Mouse (Mus musculus) hindbrain, embryonic 16.5 days (tissue): Measurements from ENCODE around the gene Glrx5. TPM values are rescaled to one million over a fixed set of nuclear protein-coding genes. Genes with fewer than 3 reads are reported as not detected.

Experiments used
- ATAC-seq: fragments of 200-750 bp; cut with Nextera tagmentation; 2 replicates; pipeline ENCODE4 v1.8.0; 2017; ENCODE audit warnings: moderate TSS enrichment, moderate library complexity
- H3K27ac ChIP-seq: fragments of 300-500 bp; sonication (generic); 2 replicates; pipeline ENCODE4 v1.5.1; 2014; ENCODE audit warnings: low read depth, mild to moderate bottlenecking, control low read depth, low read length, moderate library complexity
- H3K27me3 ChIP-seq: fragments of 300-500 bp; sonication (generic); replicated peaks from 2 replicates; pipeline ENCODE4 v1.6.1; 2014; ENCODE audit warnings: low read length; ENCODE audit not compliant: control insufficient read depth, insufficient read depth
- H3K36me3 ChIP-seq: fragments of 300-500 bp; sonication (generic); 2 replicates; pipeline ENCODE4 v1.6.1; 2014; ENCODE audit warnings: mild to moderate bottlenecking, low read length, moderate library complexity, mixed read lengths; ENCODE audit not compliant: control insufficient read depth, insufficient read depth
- H3K4me1 ChIP-seq: fragments of 300-500 bp; sonication (generic); 2 replicates; pipeline ENCODE4 v1.6.1; 2014; ENCODE audit warnings: low read depth, low read length; ENCODE audit not compliant: control insufficient read depth, insufficient read depth
- H3K4me2 ChIP-seq: fragments of 300-500 bp; sonication (generic); 2 replicates; pipeline ENCODE4 v1.6.1; 2014; ENCODE audit warnings: mild to moderate bottlenecking, low read length, control low read depth, moderate library complexity
- H3K4me3 ChIP-seq: fragments of 300-500 bp; sonication (generic); 2 replicates; pipeline ENCODE4 v1.5.1; 2014; ENCODE audit warnings: mild to moderate bottlenecking, low read length, control low read depth, moderate library complexity
- H3K9ac ChIP-seq: fragments of 300-500 bp; sonication (generic); 2 replicates; pipeline ENCODE4 v1.6.1; 2014; ENCODE audit warnings: low read depth, mild to moderate bottlenecking, control low read depth, low read length, moderate library complexity
- H3K9me3 ChIP-seq: fragments of 300-500 bp; sonication (generic); 2 replicates; pipeline ENCODE4 v1.6.1; 2014; ENCODE audit warnings: mild to moderate bottlenecking, low read length, moderate library complexity; ENCODE audit not compliant: control insufficient read depth
- WGBS: fragments of 180-500 bp; shearing (Covaris S2); extraction: QIAGEN DNeasy Blood & Tissue Kit; methylation state at CpG from one replicate; pipeline ENCODE4 v1.1.7; 2014; 5-methylcytosine and 5-hydroxymethylcytosine counted together
- polyA plus RNA-seq: library from polyadenylated mRNA; unstranded; fragments of >200 nt; fragmentation: Nextera tagmentation; extraction: Ambion mirVana; gene quantifications from 2 replicates; pipeline ENCODE4 v1.2.1, GENCODE M21; 2015

Gene Glrx5
- polyA plus RNA-seq, 1 experiment from 2014 or later: 179 TPM

DNA sequence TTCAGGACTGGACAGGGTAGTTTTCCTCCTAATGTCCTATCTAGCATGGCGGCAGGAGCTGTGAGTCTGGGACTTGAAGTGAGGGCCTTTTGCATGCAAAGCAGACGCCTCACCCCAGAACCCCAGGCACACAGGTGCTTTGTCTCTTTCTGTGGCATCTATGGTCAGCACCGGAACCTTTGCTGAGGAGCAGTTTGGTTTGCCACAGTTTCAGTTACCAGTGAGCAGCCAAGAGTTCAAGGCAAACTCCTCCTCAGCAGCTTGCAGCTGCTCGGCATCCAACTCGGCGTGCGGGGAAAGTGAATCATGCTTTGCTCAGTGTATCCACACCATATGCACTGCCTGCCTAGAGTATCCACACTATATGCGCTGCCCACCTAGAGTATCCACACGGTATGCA, 9.7 kb upstream of the Glrx5 start:
- ATAC-seq: no peak
- H3K27ac ChIP-seq: no peak overlapping the region
- H3K4me2 ChIP-seq: no peak overlapping the region
- H3K4me3 ChIP-seq: no peak overlapping the region
- no peaks in the 10 kb centered on the region; the same call in 1 of the 2 replicates for H3K4me1 ChIP-seq
- H3K36me3 ChIP-seq: no peaks in the 10 kb centered on the region
- peaks cover 13% of the 10 kb centered on the region for H3K9me3 ChIP-seq
- H3K9ac ChIP-seq: no peak overlapping the region
- no peaks in the 10 kb centered on the region for H3K27me3 ChIP-seq
- 96% methylated on average over 9 of the region's 9 CpGs for WGBS

GRCm38 (mm10) chr12:105025271-105025946, 7.1 kb upstream of the Glrx5 start:
- Histone ChIP-seq H3K27ac (no peak overlapping the region), H3K4me1 (peaks cover 3% of the 10 kb centered on the region), H3K36me3 (0 out of 2 replicates have a peak, but pooled peaks cover 2% of the 10 kb centered on the region), H3K9ac (no peak overlapping the region), H3K9me3 (peaks cover 13% of the 10 kb centered on the region), H3K4me2 (no peak overlapping the region), H3K27me3 (no peaks in the 10 kb centered on the region), H3K4me3 (no peak overlapping the region)
- 51% methylated on average over 8 of the region's 8 CpGs for WGBS
- no peak for ATAC-seq

GRCm38 (mm10) chr12:105025947-105026586, 6.4 kb upstream of the Glrx5 start:
- 50% methylated on average over 10 of the region's 10 CpGs for WGBS
- ATAC-seq: no peak

GRCm38 (mm10) chr12:105027323-105027991, 5.0 kb upstream of the Glrx5 start:
- WGBS: 35% methylated on average over 15 of the region's 15 CpGs
- Histone ChIP-seq H3K4me2 (no peak overlapping the region), H3K27me3 (no peaks in the 10 kb centered on the region), H3K4me1 (peaks cover 13% of the 10 kb centered on the region), H3K27ac (no peak overlapping the region), H3K9ac (no peak overlapping the region), H3K4me3 (no peak overlapping the region), H3K9me3 (peaks cover 13% of the 10 kb centered on the region), H3K36me3 (0 out of 2 replicates have a peak, but pooled peaks cover 2% of the 10 kb centered on the region)
- ATAC-seq: no peak

More at GRCm38 (mm10) chr12:105025947-105026586, 6.4 kb upstream of the Glrx5 start:
- H3K36me3 ChIP-seq: 0 out of 2 replicates have a peak, but pooled peaks cover 2% of the 10 kb centered on the region
- H3K9me3 ChIP-seq: peaks cover 13% of the 10 kb centered on the region
- no peak overlapping the region for H3K27ac ChIP-seq
- H3K4me2 ChIP-seq: no peak overlapping the region
- H3K4me3 ChIP-seq: no peak overlapping the region
- no peak overlapping the region for H3K9ac ChIP-seq
- H3K27me3 ChIP-seq: no peaks in the 10 kb centered on the region
- peaks cover 10% of the 10 kb centered on the region for H3K4me1 ChIP-seq

- H3K27me3 ChIP-seq: no peaks in the 10 kb centered on the region
- no peak overlapping the region for H3K4me3 ChIP-seq
- ATAC-seq: no peak
- peaks cover 31% of the 10 kb centered on the region for H3K4me1 ChIP-seq
- H3K4me2 ChIP-seq: no peak overlapping the region
- 0 out of 2 replicates have a peak, but pooled peaks cover 2% of the 10 kb centered on the region for H3K36me3 ChIP-seq
- 82% methylated on average over 9 of the region's 9 CpGs for WGBS
- no peak overlapping the region for H3K9ac ChIP-seq
- no peaks in the 10 kb centered on the region for H3K9me3 ChIP-seq
- no peak overlapping the region for H3K27ac ChIP-seq
Measured at GRCm38 (mm10) chr12:105029890-105030289, 2.6 kb upstream of the Glrx5 start.

- H3K4me1 ChIP-seq: peaks cover 35% of the 10 kb centered on the region
- no peaks in the 10 kb centered on the region for H3K27me3 ChIP-seq
- no peaks in the 10 kb centered on the region for H3K9me3 ChIP-seq
- peak overlapping the region; percentile 93 for H3K4me2 ChIP-seq
- peak overlapping the region; percentile 79 for H3K27ac ChIP-seq
- H3K4me3 ChIP-seq: peak overlapping the region; percentile 88
- H3K9ac ChIP-seq: peak overlapping the region; percentile 82
- WGBS: 2% methylated on average over 37 of the region's 37 CpGs
- no peak for ATAC-seq
- peaks cover 4% of the 10 kb centered on the region; the same call in 1 of the 2 replicates for H3K36me3 ChIP-seq
Measured at GRCm38 (mm10) chr12:105031081-105032058, 1.1 kb upstream of the Glrx5 start.

- Histone ChIP-seq H3K27me3 (no peaks in the 10 kb centered on the region), H3K9ac (peak overlapping the region; percentile 87), H3K36me3 (peaks cover 4% of the 10 kb centered on the region; the same call in 1 of the 2 replicates), H3K4me3 (peak overlapping the region; percentile 88), H3K4me2 (peak overlapping the region; percentile 69), H3K27ac (peak overlapping the region; percentile 83), H3K9me3 (no peaks in the 10 kb centered on the region), H3K4me1 (peaks cover 35% of the 10 kb centered on the region)
- 3% methylated on average over 45 of the region's 45 CpGs for WGBS
- ATAC-seq: peak; percentile 49
Measured at GRCm38 (mm10) chr12:105032832-105033775, 616 bp downstream of the Glrx5 start.
